Mouse (Mus musculus) kidney, embryonic 15.5 days (tissue): ENCODE results near the gene Tarm1. TPM values are rescaled to one million over a fixed set of nuclear protein-coding genes. Genes with fewer than 3 reads are reported as not detected.

ENCODE experiments used
- ATAC-seq: fragments of 200-750 bp; cut with Nextera tagmentation; replicated peaks from 2 replicates; pipeline ENCODE4 v1.8.0; 2017; ENCODE audit warnings: moderate TSS enrichment; ENCODE audit not compliant: low FRiP score
- H3K27ac ChIP-seq: fragments of 300-500 bp; sonication (generic); 2 replicates; pipeline ENCODE4 v1.5.1; 2015; ENCODE audit warnings: mild to moderate bottlenecking, inconsistent platforms
- H3K27me3 ChIP-seq: fragments of 300-500 bp; sonication (generic); 2 replicates; pipeline ENCODE4 v1.6.1; 2015; ENCODE audit warnings: inconsistent platforms
- H3K36me3 ChIP-seq: fragments of 300-500 bp; sonication (generic); 2 replicates; pipeline ENCODE4 v1.6.1; 2015; ENCODE audit warnings: inconsistent platforms
- H3K4me1 ChIP-seq: fragments of 300-500 bp; sonication (generic); 2 replicates; pipeline ENCODE4 v1.6.1; 2015; ENCODE audit warnings: inconsistent platforms
- H3K4me2 ChIP-seq: fragments of 300-500 bp; sonication (generic); 2 replicates; pipeline ENCODE4 v1.6.1; 2015; ENCODE audit warnings: moderate library complexity, mild to moderate bottlenecking, inconsistent platforms
- H3K4me3 ChIP-seq: fragments of 300-500 bp; sonication (generic); replicated peaks from 2 replicates; pipeline ENCODE4 v1.5.1; 2015; ENCODE audit warnings: mild to moderate bottlenecking, inconsistent platforms
- H3K9ac ChIP-seq: fragments of 300-500 bp; sonication (generic); 2 replicates; pipeline ENCODE4 v1.6.1; 2015; ENCODE audit warnings: mild to moderate bottlenecking, inconsistent platforms
- H3K9me3 ChIP-seq: fragments of 300-500 bp; sonication (generic); replicated peaks from 2 replicates; pipeline ENCODE4 v1.6.1; 2016; ENCODE audit warnings: inconsistent platforms
- WGBS: fragments of 180-500 bp; shearing (Covaris S2); methylation state at CpG from one replicate; pipeline ENCODE4 v1.1.7; 2015; ENCODE audit warnings: mixed read lengths; 5-methylcytosine and 5-hydroxymethylcytosine counted together
- polyA plus RNA-seq: library from polyadenylated mRNA; unstranded; fragments of >200 nt; fragmentation: Nextera tagmentation; extraction: Ambion mirVana; gene quantifications from 2 replicates; pipeline ENCODE4 v1.2.1, GENCODE M21; 2015

Tarm1 gene
- polyA plus RNA-seq, 1 experiment from 2014 or later = 0.17 TPM

- WGBS = 49% methylated on average over 11 of the region's 11 CpGs
- H3K36me3 ChIP-seq = no peaks in the 10 kb centered on the region
- no peak overlapping the region for H3K27ac ChIP-seq
- no peaks in the 10 kb centered on the region for H3K4me1 ChIP-seq
- H3K9me3 ChIP-seq = no peaks in the 10 kb centered on the region
- H3K27me3 ChIP-seq = no peaks in the 10 kb centered on the region
- no peak for ATAC-seq
- no peak overlapping the region for H3K4me3 ChIP-seq
- no peak overlapping the region for H3K9ac ChIP-seq
- no peak overlapping the region for H3K4me2 ChIP-seq
These were observed 48.8 kb downstream of the Tarm1 start for GRCm38 (mm10) chr7:3453486-3454183.

GRCm38 (mm10) chr7:3452821-3453485 lies 49.5 kb downstream of the Tarm1 start:
- H3K9me3 ChIP-seq = no peaks in the 10 kb centered on the region
- H3K9ac ChIP-seq = no peak overlapping the region
- H3K27me3 ChIP-seq = no peaks in the 10 kb centered on the region
- no peak overlapping the region for H3K4me3 ChIP-seq
- no peaks in the 10 kb centered on the region for H3K36me3 ChIP-seq
- WGBS = 51% methylated on average over 12 of the region's 12 CpGs
- no peak for ATAC-seq
- no peak overlapping the region for H3K4me2 ChIP-seq
- no peaks in the 10 kb centered on the region for H3K4me1 ChIP-seq
- no peak overlapping the region for H3K27ac ChIP-seq

GRCm38 (mm10) chr7:3451161-3451560 lies 51.3 kb downstream of the Tarm1 start:
- H3K9ac ChIP-seq = no peak overlapping the region
- H3K36me3 ChIP-seq = no peaks in the 10 kb centered on the region
- no peak overlapping the region for H3K4me3 ChIP-seq
- no peaks in the 10 kb centered on the region for H3K9me3 ChIP-seq
- 34% methylated on average over 6 of the region's 6 CpGs for WGBS
- no peak overlapping the region for H3K27ac ChIP-seq
- no peak for ATAC-seq
- H3K4me2 ChIP-seq = no peak overlapping the region
- H3K27me3 ChIP-seq = no peaks in the 10 kb centered on the region
- no peaks in the 10 kb centered on the region for H3K4me1 ChIP-seq

GRCm38 (mm10) chr7:3450671-3451070 lies 51.8 kb downstream of the Tarm1 start:
- Histone ChIP-seq H3K9ac (no peak overlapping the region), H3K36me3 (no peaks in the 10 kb centered on the region), H3K4me1 (no peaks in the 10 kb centered on the region), H3K27me3 (no peaks in the 10 kb centered on the region), H3K4me3 (no peak overlapping the region), H3K9me3 (no peaks in the 10 kb centered on the region), H3K4me2 (no peak overlapping the region), H3K27ac (no peak overlapping the region)
- WGBS = 46% methylated on average over 5 of the region's 5 CpGs
- ATAC-seq = no peak

- Histone ChIP-seq H3K9ac (no peak overlapping the region), H3K27me3 (no peaks in the 10 kb centered on the region), H3K9me3 (no peaks in the 10 kb centered on the region), H3K4me1 (no peaks in the 10 kb centered on the region), H3K4me3 (no peak overlapping the region), H3K36me3 (no peaks in the 10 kb centered on the region), H3K27ac (no peak overlapping the region), H3K4me2 (no peak overlapping the region)
- WGBS = 19% methylated on average over 15 of the region's 15 CpGs
- no peak for ATAC-seq
These were observed 53.5 kb downstream of the Tarm1 start for GRCm38 (mm10) chr7:3448737-3449454.

- H3K9ac ChIP-seq = no peak overlapping the region
- no peaks in the 10 kb centered on the region for H3K9me3 ChIP-seq
- 74% methylated on average over 4 of the region's 4 CpGs for WGBS
- no peak overlapping the region for H3K4me3 ChIP-seq
- H3K27me3 ChIP-seq = no peaks in the 10 kb centered on the region
- H3K4me2 ChIP-seq = no peak overlapping the region
- H3K4me1 ChIP-seq = no peaks in the 10 kb centered on the region
- no peak overlapping the region for H3K27ac ChIP-seq
- ATAC-seq = no peak
- no peaks in the 10 kb centered on the region for H3K36me3 ChIP-seq
These were observed 55.4 kb downstream of the Tarm1 start for GRCm38 (mm10) chr7:3447026-3447425.

GRCm38 (mm10) chr7:3446584-3446983 lies 55.8 kb downstream of the Tarm1 start:
- Histone ChIP-seq H3K9ac (no peak overlapping the region), H3K4me2 (no peak overlapping the region), H3K4me3 (no peak overlapping the region), H3K27ac (no peak overlapping the region), H3K36me3 (no peaks in the 10 kb centered on the region), H3K27me3 (no peaks in the 10 kb centered on the region), H3K9me3 (no peaks in the 10 kb centered on the region), H3K4me1 (no peaks in the 10 kb centered on the region)
- ATAC-seq = no peak
- WGBS = 75% methylated on average over 3 of the region's 3 CpGs

GRCm38 (mm10) chr7:3444678-3445077 lies 57.7 kb downstream of the Tarm1 start:
- Histone ChIP-seq H3K4me3 (no peak overlapping the region), H3K4me1 (no peaks in the 10 kb centered on the region), H3K27ac (no peak overlapping the region), H3K9ac (no peak overlapping the region), H3K36me3 (no peaks in the 10 kb centered on the region), H3K27me3 (no peaks in the 10 kb centered on the region), H3K4me2 (no peak overlapping the region), H3K9me3 (no peaks in the 10 kb centered on the region)
- no peak for ATAC-seq
- 63% methylated on average over 3 of the region's 3 CpGs for WGBS

- Histone ChIP-seq H3K9ac (no peak overlapping the region), H3K36me3 (no peaks in the 10 kb centered on the region), H3K9me3 (no peaks in the 10 kb centered on the region), H3K27me3 (no peaks in the 10 kb centered on the region), H3K4me2 (no peak overlapping the region), H3K4me3 (no peak overlapping the region), H3K4me1 (peaks cover 4% of the 10 kb centered on the region; the same call in 1 of the 2 replicates), H3K27ac (no peak overlapping the region)
- ATAC-seq = no peak
- WGBS = 86% methylated on average over 10 of the region's 10 CpGs
These were observed 59.9 kb downstream of the Tarm1 start for GRCm38 (mm10) chr7:3442476-3443062.

GRCm38 (mm10) chr7:3440526-3440925 lies 61.9 kb downstream of the Tarm1 start:
- no peak overlapping the region for H3K9ac ChIP-seq
- H3K27me3 ChIP-seq = no peaks in the 10 kb centered on the region
- no peak for ATAC-seq
- 80% methylated on average over 8 of the region's 8 CpGs for WGBS
- no peak overlapping the region for H3K4me2 ChIP-seq
- no peaks in the 10 kb centered on the region for H3K9me3 ChIP-seq
- no peak overlapping the region for H3K4me3 ChIP-seq
- no peaks in the 10 kb centered on the region for H3K36me3 ChIP-seq
- H3K27ac ChIP-seq = no peak overlapping the region
- H3K4me1 ChIP-seq = peaks cover 4% of the 10 kb centered on the region; the same call in 1 of the 2 replicates

GRCm38 (mm10) chr7:3439984-3440383 lies 62.4 kb downstream of the Tarm1 start:
- Histone ChIP-seq H3K9ac (no peak overlapping the region), H3K36me3 (no peaks in the 10 kb centered on the region), H3K27ac (no peak overlapping the region), H3K4me3 (no peak overlapping the region), H3K4me1 (peaks cover 4% of the 10 kb centered on the region; the same call in 1 of the 2 replicates), H3K9me3 (no peaks in the 10 kb centered on the region), H3K4me2 (no peak overlapping the region), H3K27me3 (no peaks in the 10 kb centered on the region)
- WGBS = 89% methylated on average over 11 of the region's 11 CpGs
- no peak for ATAC-seq

- H3K27me3 ChIP-seq = no peaks in the 10 kb centered on the region
These were observed 64.5 kb downstream of the Tarm1 start for GRCm38 (mm10) chr7:3437941-3438340.

More at GRCm38 (mm10) chr7:3437941-3438340, 64.5 kb downstream of the Tarm1 start:
- Histone ChIP-seq H3K4me2 (no peak overlapping the region), H3K4me3 (no peak overlapping the region), H3K9ac (no peak overlapping the region), H3K36me3 (no peaks in the 10 kb centered on the region), H3K27ac (no peak overlapping the region), H3K9me3 (no peaks in the 10 kb centered on the region), H3K4me1 (peaks cover 4% of the 10 kb centered on the region; the same call in 1 of the 2 replicates)
- 36% methylated on average over 5 of the region's 5 CpGs for WGBS
- no peak for ATAC-seq
